Mouse (Mus musculus) olfactory bulb, adult 2 months (tissue): ENCODE data around the gene Cldn11. TPM values are rescaled to one million over a fixed set of nuclear protein-coding genes. Genes with fewer than 3 reads are reported as not detected.
A peak's percentile ranks its signal among the peaks of the same experiment; 100 is the strongest.
"Not testable (repeated sequence)": the region's sequence is repeated elsewhere in the genome, so short reads cannot be mapped to it uniquely, and the experiment has no call there.

ENCODE experiments used
- H3K27ac ChIP-seq: fragments of 200-500 bp; 2 replicates; pipeline ENCODE4 v1.5.1; 2012; ENCODE audit warnings: low read depth, low read length; ENCODE audit not compliant: insufficient read depth
- H3K4me1 ChIP-seq: fragments of 200-500 bp; 2 replicates; pipeline ENCODE4 v1.6.1; 2012; ENCODE audit warnings: low read length; ENCODE audit not compliant: control insufficient read depth, insufficient read depth
- H3K4me3 ChIP-seq: fragments of 200-500 bp; 2 replicates; pipeline ENCODE4 v1.5.1; 2012; ENCODE audit warnings: mild to moderate bottlenecking, low read depth, low read length, moderate library complexity; ENCODE audit not compliant: insufficient read depth
- CTCF ChIP-seq: fragments of 200-500 bp; IDR thresholded peaks from 2 replicates; pipeline ENCODE4 v1.5.1; 2012; ENCODE audit warnings: low read depth, mild to moderate bottlenecking, low read length, moderate library complexity; ENCODE audit not compliant: insufficient read depth
- POLR2A ChIP-seq: fragments of 200-500 bp; IDR thresholded peaks from 2 replicates; pipeline ENCODE4 v1.6.1; 2012; ENCODE audit warnings: mild to moderate bottlenecking, low read depth, low read length, moderate library complexity; ENCODE audit not compliant: insufficient read depth
- WGBS: fragments of 180-500 bp; shearing (Covaris S2); methylation state at CpG from one replicate; pipeline ENCODE4 v1.1.7; 2018; 5-methylcytosine and 5-hydroxymethylcytosine counted together
- polyA plus RNA-seq: library from polyadenylated mRNA; stranded (reverse); fragments of >200 nt; gene quantifications from 2 replicates; pipeline ENCODE4 v1.2.4, GENCODE M21; 2012; ENCODE audit warnings: low replicate concordance; ENCODE audit not compliant: missing spikeins, insufficient read depth, insufficient read length

Gene Cldn11
- polyA plus RNA-seq, 1 experiment: not detected

DNA sequence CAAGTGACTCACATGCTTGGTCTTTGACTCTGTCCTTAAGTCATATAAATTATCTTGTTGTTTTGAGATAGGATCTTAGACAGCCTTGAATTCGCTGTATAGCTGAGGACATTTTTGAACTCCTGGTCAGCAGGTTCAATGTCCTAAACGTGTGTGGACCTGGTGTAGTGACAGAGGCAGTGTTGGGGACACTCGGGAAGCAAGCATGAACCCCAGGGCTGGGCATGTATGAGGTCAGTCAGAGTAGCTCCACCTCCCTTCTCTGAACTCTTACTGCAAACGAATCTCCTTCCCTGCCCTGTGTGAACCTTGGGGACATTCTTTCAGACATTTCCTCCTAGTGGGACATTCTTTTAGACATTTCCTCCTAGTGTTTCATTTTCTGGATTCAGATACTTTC lies 20.0 kb upstream of the Cldn11 start:
- TF ChIP-seq CTCF (no peak), POLR2A (no peak)
- WGBS: 56% methylated on average over 4 of the region's 4 CpGs
- no peak overlapping the region for H3K27ac ChIP-seq
- no peak overlapping the region for H3K4me3 ChIP-seq
- H3K4me1 ChIP-seq: no peaks in the 10 kb centered on the region

DNA sequence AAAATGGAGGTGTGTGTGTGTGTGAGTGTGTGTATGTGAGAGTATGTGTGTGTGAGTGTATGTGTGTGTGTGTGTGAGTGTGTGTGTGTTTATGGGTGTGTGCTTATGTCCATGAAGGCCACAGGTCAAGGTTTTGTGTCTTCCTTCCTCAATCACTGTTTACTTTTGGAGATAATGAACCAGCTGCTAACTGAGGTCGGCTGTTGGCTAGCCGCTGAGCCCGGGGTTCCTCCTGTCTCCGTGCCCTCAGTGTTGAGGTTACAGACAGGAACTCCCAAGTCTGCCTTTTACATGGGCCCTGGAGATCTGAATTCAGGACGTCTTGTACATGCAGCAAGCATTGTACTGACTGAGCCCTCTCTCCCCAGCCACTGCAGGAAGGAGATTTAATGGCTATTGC lies 16.1 kb upstream of the Cldn11 start:
- Histone ChIP-seq H3K4me3 (no peak overlapping the region), H3K27ac (no peak overlapping the region), H3K4me1 (no peaks in the 10 kb centered on the region)
- TF ChIP-seq POLR2A: no peak
- TF ChIP-seq CTCF: no peak
- 72% methylated on average over 5 of the region's 5 CpGs for WGBS

DNA sequence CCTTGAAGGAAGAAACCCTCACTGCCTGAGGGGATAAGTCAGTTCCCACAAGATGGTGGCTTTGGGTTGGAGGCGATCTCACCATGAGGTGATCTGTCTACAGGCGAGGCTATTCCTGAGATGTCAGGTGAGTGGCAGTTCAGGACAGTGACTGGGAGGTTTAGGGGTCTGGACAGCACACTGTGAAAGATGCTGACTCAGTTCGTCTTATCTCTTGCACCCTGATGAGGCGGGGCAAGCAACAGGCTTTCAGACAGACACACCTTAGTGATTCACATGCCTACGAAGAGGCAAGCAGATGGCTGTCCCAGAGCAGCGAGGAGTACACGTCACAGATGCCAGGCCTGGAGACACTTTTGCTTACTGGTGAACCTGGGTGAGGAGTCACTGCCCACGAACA lies 15.5 kb upstream of the Cldn11 start:
- TF ChIP-seq CTCF: no peak
- TF ChIP-seq POLR2A: no peak
- H3K4me1 ChIP-seq: no peaks in the 10 kb centered on the region
- no peak overlapping the region for H3K27ac ChIP-seq
- H3K4me3 ChIP-seq: no peak overlapping the region
- WGBS: 92% methylated on average over 8 of the region's 8 CpGs

DNA sequence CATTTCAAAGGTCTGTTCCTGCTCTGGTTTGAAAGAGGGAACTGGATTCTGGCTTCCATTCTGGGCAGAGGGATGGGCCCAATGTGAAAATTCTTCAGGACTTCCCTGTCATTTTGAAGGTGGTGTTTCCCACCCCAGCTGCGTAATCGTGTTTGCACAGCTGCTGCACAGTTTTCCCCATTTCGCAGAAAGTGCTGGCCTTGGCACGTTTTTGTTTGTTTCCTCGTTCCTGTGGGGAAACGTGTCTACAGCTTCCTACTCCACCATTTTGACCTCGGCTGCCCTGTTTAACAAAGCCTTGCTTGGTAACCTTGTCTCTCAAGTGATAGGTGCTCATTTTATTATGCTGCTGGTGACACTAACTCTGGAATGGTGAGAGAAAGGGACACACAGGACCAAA lies 15.0 kb upstream of the Cldn11 start:
- 59% methylated on average over 7 of the region's 7 CpGs for WGBS
- H3K27ac ChIP-seq: no peak overlapping the region
- H3K4me3 ChIP-seq: no peak overlapping the region
- no peaks in the 10 kb centered on the region for H3K4me1 ChIP-seq
- TF ChIP-seq POLR2A (no peak), CTCF (no peak)

DNA sequence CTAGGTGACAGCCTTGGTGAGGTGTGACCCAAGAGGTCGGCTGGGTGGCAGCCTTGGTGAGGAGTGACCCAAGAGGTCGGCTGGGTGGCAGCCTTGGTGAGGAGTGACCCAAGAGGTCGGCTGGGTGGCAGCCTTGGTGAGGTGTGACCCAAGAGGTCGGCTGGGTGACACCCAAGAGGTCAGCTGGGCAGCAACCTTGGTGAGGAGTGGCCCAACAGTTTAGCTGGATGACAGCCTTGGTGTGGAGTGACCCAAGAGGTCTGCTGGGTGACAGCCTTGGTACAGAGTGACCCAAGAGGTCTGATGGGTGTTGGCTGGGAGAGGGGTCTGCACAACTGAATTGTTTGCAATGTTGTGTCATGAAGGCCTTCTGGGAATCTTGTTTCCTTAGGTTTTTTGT lies 13.1 kb upstream of the Cldn11 start:
- WGBS: 86% methylated on average over 4 of the region's 4 CpGs
- H3K27ac ChIP-seq, H3K4me3 ChIP-seq, H3K4me1 ChIP-seq: not testable (repeated sequence)

DNA sequence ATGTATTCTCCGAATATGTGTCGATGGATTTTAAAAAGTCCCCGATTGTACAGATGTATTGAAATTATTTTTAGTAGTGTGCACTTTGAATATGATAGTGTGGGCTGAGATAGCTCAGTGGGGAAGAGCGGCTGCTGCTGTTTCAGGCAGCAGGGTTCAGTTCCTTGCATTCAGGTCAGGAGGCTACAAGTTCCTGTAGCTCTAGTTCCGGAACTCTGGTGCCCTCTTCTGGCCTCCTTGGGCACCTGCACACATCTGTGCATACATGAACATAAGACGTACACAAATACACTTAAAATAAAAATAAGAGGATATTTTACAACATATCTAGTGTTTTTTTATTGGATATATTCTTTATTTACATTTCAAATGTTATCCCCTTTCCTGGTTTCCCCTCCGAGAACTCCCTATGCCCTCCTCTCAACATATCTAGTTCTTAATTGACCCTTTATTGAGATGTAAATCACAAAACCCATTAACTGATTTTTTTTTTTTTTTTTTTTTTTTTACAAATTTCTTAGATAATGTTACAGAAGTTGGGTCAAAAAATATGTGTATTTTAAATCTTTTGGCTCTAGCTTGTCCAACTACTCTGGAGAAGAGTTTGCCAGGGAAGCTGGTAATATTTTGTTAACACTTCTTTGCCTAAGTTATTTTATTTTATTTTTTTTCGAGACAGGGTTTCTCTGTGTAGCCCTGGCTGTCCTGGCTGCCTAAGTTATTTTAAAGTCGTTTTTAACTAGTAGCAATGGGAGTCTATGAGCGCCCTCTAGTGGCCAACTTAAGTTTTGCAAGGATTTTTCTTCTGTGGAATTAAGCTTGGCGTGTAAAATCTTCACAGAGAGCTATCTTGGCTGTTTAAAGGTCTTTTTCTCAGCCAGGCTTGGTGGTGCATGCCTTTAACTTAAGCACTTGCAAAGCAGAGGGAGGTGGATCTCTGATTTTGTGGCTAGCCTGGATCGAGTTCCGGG lies 11.0 kb upstream of the Cldn11 start:
- Histone ChIP-seq H3K4me3 (no peak overlapping the region), H3K4me1 (no peaks in the 10 kb centered on the region), H3K27ac (no peak overlapping the region)
- WGBS: 50% methylated on average over 13 of the region's 13 CpGs
- no peak for TF ChIP-seq POLR2A
- TF ChIP-seq CTCF: no peak

DNA sequence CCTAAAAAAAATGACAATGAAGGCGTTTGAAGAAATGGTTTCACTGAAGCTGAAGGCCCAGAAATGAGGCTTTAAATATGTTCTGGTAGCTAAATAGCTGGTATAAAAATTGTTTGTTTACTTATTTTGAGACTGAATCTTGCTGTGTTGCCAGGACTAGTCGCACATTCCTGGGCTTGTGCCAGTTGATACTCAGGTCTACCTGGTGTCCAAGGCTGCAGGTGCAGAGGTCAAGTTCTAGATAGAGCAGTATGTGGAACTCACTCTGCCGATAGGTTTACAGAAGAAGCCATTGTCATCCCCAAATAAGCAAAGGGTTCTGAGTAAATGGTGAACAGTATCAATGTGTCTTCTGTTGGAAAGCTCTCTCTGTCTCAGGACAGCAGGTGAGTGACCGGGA lies 8.1 kb upstream of the Cldn11 start:
- H3K4me3 ChIP-seq: no peak overlapping the region

DNA sequence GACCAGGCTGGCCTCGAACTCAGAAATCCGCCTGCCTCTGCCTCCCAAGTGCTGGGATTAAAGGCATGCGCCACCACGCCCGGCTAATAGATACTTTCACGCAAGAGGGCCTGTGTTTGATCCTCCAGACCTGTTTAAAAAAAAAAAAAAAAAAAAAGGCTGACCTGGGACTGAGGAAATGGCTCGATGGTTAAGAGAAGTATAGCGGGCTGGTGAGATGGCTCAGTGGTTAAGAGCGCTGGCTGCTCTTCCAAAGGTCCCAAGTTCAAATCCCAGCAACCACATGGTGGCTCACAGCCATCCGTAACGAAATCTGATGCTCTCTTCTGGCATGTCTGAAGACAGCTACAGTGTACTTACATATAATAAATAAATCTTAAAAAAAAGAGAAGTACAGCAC lies 4.5 kb upstream of the Cldn11 start:
- WGBS: 87% methylated on average over 11 of the region's 11 CpGs
- H3K4me3 ChIP-seq, H3K27ac ChIP-seq, H3K4me1 ChIP-seq: not testable (repeated sequence)

More for the DNA sequence above, 8.1 kb upstream of the Cldn11 start:
- Histone ChIP-seq H3K27ac (no peak overlapping the region), H3K4me1 (no peaks in the 10 kb centered on the region; the same call in 1 of the 2 replicates)
- no peak for TF ChIP-seq CTCF
- TF ChIP-seq POLR2A: no peak
- WGBS: 87% methylated on average over 4 of the region's 4 CpGs

DNA sequence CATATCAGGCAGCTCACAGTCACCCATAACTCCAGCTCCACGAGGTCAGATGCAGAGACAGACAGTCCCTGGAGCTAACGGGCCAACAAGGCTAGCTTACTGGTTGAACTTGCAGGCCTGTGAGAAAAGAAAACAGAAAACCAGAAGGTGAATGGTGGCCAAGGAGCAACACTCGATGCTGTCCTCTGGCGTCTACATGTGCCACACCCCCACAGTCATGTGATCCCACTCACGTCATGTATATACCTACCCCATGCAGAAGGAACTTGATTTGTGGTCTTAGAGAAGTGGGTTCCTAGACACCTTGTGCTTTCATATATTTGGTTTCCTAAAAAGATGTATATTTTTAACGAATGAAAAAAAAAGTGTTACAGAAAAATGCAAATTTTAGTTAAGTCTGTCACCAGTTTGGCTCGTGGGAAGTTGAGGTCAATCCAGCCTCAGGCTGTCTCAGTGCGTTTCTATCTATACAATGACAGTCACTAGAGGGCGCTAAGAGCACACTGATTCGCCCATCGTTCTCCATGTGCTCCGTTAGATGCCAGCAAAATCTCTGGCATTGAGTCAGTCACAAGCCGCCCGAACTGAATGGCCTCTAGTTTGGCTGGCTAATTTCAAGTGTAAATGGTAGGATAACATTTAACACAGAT lies 4.0 kb upstream of the Cldn11 start:
- no peak for TF ChIP-seq POLR2A
- TF ChIP-seq CTCF: peak; percentile 50; the same call in 1 of the 2 replicates
- no peak overlapping the region for H3K27ac ChIP-seq
- 15% methylated on average over 14 of the region's 14 CpGs for WGBS

DNA sequence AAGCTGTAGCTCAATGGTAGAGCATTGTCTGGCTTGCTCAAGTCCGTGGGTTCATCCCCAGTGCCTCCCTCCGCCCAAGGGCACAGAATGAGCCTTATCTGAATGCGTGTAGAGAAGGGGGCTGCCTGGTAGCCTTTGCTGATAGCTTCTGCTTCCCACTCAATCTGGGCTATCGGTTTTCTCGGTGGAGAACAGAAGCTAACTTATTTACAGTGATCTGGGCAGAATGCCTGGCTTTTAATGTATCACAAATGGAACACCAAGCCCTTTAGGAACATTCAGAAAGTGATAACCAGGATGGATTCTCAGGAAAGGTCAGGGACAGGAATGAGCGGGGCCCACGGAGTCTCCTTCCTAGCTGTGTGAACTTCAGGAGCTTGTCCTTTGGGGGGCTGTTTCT lies 1.1 kb upstream of the Cldn11 start:
- Histone ChIP-seq H3K27ac (no peak overlapping the region), H3K4me3 (no peak overlapping the region), H3K4me1 (peaks cover 4% of the 10 kb centered on the region)
- no peak for TF ChIP-seq POLR2A
- no peak for TF ChIP-seq CTCF
- WGBS: 88% methylated on average over 7 of the region's 7 CpGs

More for the DNA sequence above, 4.0 kb upstream of the Cldn11 start:
- Histone ChIP-seq H3K4me1 (peaks cover 4% of the 10 kb centered on the region; the same call in 1 of the 2 replicates), H3K4me3 (no peak overlapping the region)
